Mouse (Mus musculus) CD8-positive naive resting alpha-beta T cell, adult 2 months (primary cell): ENCODE data around the gene Ypel5.

ENCODE experiments used
- DNase-seq, 2 experiments: peaks; one replicate each; pipeline ENCODE4 v3.0.0; 2022; ENCODE audit warnings: low read depth in 2 of 2, low spot score in 2 of 2

The Ypel5 gene

DNA sequence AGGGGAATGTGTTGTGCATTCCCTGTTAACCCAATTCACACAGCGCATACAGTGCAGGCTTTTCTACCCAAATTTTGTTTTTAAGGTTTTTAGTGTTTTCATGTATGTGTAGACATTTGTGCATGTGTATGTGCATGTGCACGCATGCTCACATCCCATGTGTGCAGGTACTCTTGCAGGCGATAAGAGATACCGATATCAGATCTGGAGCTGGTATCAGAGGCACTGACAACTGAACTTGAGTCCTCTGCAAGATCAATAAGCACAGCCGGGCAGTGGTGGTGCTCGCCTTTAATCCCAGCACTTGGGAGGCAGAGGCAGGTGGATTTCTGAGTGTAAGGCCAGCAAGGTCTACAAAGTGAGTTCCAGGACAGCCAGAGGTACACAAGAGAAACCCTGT lies 8.1 kb downstream of the Ypel5 start:
- no peak for DNase-seq

DNA sequence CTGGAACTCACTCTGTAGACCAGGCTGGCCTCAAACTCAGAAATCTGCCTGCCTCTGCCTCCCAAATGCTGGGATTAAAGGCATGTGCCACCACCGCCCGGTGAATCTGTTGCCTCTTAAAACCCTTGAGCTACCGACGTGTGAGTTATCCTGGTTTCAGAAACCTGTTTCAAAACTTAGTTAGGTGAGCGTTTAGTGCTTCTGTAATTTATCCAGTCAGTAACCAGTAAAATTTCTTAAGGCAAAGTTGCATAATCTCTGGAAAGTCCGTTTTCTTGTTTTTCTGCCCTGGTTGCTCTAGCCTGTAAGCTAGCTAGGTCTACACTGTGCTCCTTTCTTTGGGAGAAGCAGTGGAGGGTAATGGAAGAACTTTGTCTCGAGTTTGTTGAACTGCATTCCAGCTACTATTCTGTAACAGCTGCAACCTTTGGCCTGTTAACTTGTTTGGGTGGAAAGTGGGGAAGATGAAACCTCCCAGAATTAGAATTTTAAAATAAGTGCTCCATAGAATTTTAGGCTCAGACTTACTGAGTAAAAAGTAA lies 8.8 kb downstream of the Ypel5 start:
- no peak for DNase-seq

DNA sequence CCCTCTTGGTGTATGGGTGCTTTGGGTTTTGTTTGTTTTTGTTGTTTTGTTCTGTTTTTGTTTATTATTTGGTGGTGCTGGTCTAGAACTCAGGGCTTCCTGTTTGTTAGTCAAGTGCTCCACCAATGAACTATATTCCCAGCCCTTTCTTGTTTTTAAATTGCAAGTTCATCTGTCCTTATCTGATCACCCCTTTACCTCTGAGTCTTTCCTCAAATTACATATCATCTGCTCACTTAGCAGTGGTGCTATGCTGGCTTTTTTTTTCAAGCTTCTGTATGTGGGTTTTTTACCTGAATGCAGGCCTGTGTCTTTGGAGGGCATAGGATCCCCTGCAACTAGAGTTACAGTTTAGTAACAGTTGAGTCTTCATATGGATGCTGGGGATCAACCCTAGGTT lies 9.3 kb downstream of the Ypel5 start:
- DNase-seq: no peak

DNA sequence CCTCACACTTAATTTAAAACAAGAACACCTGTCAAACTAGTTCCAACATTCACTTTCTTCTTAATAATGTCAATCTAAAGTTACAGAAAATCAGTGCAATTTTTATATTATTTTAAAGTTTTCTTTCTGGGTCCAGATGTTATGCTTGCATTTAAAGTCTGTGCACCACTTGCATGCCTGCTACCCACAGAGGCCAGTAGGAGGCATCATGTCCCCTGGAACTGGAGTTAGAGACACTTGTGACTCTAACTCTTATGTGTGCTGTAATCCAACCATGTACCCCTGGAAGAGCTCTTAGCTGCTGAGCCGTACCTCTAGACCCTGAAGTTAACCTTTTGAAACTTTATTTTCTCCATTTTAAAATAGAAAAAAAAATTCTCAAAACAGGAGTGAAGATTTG lies 19.0 kb downstream of the Ypel5 start:
- DNase-seq: no peak

DNA sequence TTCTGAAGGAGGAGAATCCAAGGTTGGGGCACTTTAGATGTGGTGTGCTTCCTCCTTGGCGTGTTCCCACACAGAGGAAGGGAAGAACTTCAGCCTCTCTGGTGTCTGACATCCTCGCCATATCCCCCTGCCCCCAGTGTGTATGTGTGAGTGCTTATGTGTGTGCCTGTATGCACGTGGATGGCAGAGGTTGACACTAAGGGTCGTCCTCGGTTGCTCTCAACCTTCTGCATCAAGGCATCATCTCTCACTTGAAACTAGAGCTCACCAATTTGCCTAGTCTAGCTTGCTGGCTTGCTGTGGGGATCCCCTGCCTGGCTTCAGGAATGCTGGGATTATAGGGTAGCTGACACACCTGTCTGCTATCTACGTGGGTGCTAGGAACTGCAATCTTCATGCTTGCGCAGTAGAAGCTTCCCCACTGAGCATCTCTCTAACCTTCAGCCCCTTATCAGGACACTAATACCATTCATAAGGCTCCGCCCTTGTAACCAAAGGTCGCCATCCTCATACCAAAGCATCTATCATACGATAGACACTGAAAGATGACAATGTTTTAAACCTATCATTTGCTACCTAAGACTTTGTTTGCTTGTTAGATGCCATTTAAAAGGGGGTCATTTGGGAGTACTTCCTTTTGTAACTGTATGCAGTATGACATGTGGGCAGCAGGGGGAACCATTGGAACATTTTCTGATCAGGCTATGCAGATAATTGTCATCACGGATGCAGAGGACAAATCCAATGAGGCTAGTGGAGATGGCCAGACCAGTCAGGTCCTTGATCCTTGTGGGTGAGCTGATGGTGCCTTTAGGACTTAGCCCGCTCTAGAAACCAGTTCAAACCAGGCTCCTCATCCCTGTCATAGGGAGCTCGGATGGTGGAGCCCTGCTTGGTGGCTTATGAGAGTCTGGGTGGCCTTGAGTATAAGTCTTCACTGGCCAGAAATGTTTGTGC lies 21.7 kb downstream of the Ypel5 start:
- peak; percentile 32 to 63 for DNase-seq

DNA sequence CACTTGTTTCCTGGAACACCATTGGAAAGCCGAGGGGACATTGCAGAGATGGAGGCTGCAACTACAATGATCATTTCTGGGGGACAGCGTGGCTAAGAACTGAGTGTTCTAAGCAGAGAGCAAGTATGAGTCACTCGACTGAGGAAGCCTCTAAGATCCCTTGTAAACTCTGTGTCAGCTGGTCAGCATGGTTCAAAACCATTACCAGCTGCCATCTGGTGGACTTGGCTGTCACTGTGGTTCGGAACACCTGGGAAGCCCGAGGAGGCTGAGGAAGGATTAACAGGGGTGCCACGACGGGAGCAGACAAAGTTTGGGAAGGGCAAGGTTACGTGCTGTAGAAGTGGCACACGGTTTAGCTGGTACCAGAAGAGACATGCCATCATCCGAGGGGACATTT lies 27.0 kb downstream of the Ypel5 start:
- no peak for DNase-seq

DNA sequence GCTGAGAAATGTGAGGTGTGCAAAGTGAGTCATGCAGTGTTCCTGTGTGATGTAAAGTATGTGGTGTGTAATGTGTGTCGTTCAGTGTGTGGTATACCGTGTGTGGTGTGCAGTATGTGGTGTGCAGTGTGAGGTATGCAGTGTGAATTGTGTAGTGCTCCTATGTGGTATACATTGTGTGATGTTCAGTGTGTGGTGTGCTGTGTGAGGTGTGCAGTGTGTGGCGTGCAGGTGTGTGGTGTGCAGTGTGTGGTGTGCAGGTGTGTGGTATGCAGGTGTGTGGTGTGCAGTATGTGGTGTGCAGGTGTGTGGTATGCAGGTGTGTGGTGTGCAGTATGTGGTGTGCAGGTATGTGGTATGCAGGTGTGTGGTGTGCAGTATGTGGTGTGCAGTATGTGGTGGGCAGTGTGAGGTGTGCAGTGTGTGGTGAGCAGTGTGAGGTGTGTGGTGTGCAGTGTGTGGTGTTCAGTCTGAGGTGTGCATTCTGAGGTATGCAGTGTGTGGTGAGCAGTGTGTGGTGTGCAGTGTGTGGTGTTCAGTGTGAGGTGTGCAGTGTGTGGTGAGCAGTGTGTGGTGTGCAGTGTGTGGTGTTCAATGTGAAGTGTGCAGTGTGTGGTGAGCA lies 30.5 kb downstream of the Ypel5 start:
- no peak for DNase-seq

DNA sequence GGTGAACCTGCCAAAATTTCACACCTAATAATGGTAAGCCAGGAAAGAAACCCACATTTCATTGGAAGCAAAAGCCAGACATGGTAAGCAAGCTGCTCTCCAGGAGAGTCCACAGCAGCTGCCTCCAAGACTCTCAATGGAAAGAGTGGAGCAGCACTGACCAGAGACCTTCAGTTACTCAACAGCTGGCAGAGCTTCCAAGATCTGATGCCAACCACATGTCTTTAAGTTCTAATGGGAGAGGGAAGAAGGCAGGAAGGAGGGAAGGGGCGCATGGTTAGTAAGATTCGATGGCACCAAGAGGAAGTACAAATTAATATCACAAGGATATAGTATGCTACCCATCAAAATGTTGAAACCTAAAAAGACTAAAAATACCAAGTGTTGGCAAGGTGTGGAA lies 31.9 kb downstream of the Ypel5 start:
- DNase-seq: no peak

DNA sequence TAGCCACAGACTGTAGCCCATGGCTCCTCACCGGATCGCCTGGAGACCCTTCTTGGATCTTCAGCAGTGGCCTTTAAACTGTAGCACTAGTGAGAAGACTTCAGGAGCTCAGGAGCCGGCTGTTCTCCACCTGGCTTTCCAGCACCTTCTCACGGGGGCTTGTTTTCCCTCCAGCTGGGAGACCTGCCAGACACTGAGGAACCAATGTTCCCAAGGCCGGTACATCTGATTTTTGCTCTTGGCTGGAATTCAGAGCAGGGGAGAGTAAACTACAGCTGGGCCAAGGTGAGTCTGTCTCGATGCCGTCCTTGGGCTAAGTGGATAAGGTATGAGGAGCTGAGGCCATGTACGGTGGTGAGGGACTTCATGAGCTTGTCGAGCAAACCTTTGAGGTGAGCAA lies 42.7 kb downstream of the Ypel5 start:
- DNase-seq: no peak

DNA sequence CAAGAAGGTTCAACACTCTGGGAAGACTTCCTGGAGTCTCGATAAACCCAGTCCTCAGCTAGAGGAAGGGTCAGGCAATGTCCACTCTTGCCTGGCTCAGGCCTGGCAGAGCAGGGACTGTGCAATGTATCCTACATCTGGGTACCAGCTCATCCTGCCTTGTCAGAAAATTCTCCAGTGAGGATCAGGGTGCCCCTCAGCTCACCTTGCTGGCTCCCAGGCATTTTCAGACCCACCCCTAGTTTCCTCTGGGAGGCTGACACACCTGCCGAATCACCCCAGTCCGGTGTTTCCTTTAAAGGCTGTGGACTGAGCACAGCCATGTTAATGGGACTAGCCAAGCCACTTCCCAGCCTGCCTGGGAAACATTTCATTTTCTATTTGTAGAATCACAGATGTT lies 43.9 kb downstream of the Ypel5 start:
- no peak for DNase-seq

DNA sequence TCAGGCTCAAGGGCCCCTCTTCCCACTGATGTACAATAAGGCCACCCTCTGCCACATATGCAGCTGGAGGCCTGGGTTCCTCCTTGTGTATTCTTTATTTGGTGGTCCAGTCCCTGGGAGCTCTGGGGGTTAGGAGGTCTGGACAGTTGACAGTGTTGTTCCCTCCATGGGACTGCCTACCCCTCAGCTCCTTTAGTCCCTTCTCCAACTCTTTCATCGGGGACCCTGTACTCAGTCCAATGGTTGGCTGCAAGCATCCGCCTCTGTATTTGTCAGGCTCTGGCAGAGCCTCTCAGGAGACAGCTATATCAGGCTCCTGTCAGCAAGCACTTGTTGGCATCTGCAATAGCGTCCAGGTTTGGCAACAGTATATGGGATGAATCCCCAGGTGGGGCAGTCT lies 44.8 kb downstream of the Ypel5 start:
- DNase-seq: no peak

DNA sequence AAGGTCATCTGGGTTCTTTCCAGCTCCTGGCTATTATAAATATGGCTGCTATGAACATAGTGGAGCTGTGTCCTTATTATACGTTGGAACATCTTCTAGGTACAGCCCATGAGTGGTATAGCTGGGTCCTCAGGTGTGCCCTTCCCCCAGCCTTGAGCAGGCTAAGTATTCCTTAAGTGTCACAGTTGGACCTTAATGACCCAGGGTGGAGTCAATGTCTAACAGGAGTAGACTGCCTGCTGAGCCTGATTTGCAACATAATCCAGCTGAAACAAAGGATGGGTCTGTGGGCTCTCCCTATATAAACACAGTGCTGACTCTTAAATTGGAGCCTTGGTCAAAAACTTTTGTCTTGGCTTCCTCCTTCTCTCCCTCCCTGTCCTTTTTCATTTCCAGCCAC lies 45.6 kb downstream of the Ypel5 start:
- no peak for DNase-seq

DNA sequence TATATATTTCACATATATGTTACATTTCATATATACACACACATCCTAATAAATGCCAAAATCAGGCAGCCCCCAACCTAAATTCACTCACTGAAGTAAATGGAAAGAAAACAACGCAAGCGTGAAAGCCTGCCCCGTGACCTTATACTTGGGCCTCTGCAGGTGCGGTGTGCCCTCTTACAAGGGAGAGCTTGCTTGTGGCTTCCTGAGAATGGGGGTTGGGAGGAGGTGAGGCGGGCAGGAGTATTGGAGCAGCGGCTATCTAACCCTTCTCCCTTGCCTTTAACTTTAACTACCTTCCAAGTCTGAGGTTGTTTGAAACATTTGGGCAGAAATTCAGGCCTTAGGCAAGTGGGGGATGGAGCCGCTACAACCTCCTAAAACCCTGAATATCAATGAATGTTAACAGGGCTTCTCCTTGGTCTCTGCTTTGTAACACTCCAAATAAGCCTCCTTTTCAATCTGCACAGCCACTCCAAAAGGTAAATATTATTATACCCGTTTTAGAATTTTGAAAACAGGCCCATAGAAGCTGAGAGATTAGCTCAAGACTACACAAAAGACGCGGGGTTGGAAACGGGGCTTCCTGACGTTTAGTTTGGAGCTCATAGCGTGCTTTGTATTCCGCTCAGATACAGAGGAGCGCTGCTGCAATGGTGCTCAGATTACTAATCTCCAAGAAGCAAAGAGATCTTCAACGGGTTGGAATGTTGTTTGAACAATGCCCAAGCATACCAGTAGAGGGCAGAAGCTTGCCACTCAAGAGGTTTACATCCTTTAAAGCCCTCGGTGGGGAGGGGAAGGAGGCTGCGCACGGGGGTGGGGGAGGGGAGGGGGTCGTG lies 53.5 kb downstream of the Ypel5 start:
- peak; percentile 44 to 70 for DNase-seq

DNA sequence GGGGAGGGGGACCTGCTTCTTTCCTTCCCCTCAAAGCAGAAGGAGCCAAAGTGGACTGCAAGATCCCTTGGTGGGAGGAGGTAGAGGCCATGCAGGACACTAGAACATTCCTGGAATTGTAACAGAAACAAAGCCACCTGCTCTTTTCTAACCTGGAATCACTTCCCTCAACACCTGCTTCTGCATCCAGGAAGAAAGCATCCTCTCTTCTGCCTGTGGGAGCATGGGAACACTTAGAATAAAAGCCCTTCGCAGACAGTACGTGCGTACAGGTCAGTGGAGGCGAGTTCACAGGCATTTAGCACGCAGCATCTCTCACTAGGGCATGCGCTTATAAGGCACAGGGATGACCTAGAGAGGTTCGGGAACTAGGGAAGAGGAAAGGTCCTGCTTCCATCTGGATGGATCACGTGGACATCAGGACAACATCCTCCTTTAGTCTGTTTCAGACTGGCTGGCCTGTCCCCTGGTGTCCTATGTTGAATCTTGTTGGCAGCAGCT lies 54.2 kb downstream of the Ypel5 start:
- DNase-seq: no peak

DNA sequence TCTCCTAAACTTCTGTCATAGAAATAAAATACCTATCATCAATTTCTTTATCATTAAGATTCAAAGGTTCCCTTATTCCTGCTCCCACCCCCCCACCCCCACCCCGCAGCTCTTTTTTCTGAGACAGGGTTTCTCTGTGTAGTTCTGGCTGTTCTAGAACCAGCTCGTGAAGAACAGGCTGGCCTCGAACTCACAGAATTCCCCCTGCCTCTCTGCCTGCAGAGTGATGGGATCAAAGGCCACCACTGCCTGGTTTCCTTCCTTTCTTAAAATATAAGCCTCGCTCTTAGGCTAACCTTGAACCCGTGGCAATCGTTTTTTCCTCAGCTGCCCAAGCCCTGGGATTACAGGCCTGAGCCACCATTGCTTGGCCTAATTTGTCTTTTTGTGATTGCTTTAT lies 55.3 kb downstream of the Ypel5 start:
- no peak for DNase-seq

DNA sequence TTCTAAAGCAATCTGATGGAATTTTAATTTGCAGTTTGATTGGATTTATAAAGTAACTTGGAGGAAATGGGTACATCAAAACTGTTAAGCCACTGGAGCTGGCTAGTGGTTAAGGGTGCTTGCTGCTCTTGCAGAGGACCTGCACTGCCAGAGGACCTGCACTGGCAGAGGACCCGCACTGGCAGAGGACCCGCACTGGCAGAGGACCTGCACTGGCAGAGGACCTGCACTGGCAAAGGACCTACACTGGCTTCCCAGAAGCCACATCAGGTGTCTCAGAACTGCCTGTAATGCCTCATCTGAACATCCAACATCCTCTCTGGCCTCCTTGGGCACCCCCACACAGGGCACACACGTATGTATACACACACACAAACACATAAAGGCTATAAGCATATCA lies 59.3 kb downstream of the Ypel5 start:
- DNase-seq: no peak

DNA sequence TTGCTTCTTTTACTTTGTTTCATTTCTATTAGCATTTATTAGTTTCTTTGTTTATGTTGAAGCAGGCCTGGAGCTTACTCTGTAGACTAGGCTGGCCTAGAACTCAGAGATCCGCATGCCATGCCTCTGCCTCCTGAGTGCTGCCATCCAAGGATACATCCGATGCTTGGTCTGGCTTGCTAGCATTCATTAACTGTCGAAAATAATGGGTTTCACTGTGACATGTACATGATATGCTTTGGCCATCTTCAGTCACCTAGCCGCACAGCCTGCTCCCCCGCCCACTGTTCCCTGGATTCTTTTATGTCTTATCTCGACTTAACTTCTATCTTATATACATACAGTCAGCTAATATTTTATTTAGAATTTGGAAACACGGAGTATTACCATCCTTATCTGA lies 60.8 kb downstream of the Ypel5 start:
- DNase-seq: no peak

DNA sequence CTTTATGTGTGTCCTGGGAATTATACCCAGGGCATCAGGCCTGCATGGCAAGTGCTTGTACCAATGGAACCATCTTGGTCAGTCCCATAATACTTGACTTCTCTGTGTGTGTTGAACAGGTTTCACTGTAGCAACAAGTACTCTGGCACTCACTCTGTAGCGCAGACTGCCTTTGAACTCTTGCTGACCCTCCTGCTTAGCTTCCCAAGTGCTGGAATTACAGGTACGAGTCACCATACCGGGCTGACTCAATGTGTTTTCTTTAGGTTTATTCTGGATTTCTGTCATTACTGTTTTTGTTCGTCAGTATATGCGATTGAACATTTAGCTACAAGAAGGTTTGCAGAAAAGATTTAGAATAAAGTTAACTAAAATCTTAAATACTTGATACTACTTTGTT lies 61.7 kb downstream of the Ypel5 start:
- no peak for DNase-seq

DNA sequence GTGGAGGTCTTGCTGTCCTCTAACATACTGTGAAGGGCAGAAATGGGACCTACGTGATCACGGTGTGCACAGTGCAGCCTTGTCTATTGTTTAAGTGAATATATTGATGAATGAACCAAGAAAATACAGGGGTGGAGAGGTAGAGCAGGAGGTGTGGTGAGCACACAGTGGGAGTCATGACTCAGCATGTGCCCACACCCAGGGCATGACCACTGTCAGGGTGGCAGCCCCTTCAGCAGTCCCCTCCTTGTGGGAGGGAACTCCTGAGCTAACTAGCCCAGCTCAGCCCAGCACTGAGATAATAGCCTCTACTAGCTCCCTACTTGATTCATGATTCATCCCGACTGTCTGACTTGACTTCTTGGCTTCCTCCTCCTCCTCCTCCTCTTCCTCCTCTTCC lies 62.5 kb downstream of the Ypel5 start:
- DNase-seq: no peak
